Mouse (Mus musculus): ENCODE data around the gene Cacna1d. TPM values are rescaled to one million over a fixed set of nuclear protein-coding genes. Genes with fewer than 3 reads are reported as not detected.
A peak's percentile ranks its signal among the peaks of the same experiment; 100 is the strongest.

Cacna1d gene
- polyA plus RNA-seq, 1 experiment from 2014 or later, result 10.1 TPM

DNA sequence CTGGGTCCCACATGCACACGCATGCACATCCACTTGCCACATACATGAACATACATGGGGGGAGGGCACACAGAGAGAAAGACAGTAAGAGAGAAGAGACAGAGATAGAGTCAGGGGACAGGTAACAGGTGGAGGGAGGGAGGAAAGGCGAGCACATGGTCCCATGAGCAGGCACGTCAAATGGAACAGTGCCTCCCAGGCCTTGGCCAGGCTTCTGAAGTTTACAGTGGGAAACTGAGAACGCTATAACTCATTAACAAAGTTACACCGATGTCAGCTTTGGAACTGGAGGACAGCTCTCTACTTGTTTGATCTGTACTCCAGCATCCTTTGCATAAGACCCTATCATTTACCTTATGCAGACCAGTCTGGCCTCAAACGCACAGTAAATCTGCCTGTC lies 16.8 kb downstream of the Cacna1d start:
- H3K4me2 ChIP-seq (ENCODE audit: low read length), result no peak overlapping the region
- ATAC-seq (ENCODE audit: low FRiP score, low TSS enrichment) (no peak), DNase-seq (no peak)
- no peaks in the 10 kb centered on the region for H3K4me1 ChIP-seq (ENCODE audit: control insufficient read depth, insufficient read depth, low read length)
- no peak overlapping the region for H3K27ac ChIP-seq (replicated peaks; ENCODE audit: low read depth, low read length)
- no peaks in the 10 kb centered on the region for H3K27me3 ChIP-seq (ENCODE audit: control insufficient read depth, insufficient read depth, low read length)
- WGBS, result 86% methylated on average over 6 of the region's 6 CpGs
- H3K4me3 ChIP-seq (replicated peaks; ENCODE audit: low read depth, low read length), result no peak overlapping the region
- H3K9me3 ChIP-seq (ENCODE audit: control insufficient read depth, low read length), result no peaks in the 10 kb centered on the region
- no peak overlapping the region for H3K9ac ChIP-seq (replicated peaks; ENCODE audit: low read length)
- no peaks in the 10 kb centered on the region for H3K36me3 ChIP-seq (ENCODE audit: control insufficient read depth, insufficient read depth, low read length)

DNA sequence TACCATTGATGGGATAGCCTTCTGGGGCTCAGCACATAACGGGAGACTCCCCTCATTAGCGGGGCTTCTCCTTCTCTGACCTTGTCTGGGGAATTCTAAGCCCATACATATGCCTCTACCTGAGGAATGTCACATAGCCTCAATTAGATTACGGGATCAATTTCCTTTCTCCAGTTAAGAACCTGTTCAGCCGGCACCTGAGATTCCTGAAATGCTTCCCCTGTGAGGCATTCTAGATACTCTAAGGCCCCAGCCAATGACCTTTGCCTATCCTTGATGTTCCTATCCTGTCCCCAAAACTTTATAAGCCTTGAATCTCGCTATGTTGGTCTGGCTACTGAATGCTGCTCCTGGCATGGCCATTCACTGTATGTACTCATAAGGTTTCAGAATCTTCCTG lies 17.6 kb downstream of the Cacna1d start:
- no peak overlapping the region for H3K4me2 ChIP-seq (ENCODE audit: low read length)
- H3K4me3 ChIP-seq (replicated peaks; ENCODE audit: low read depth, low read length), result no peak overlapping the region
- no peak overlapping the region for H3K9ac ChIP-seq (replicated peaks; ENCODE audit: low read length)
- H3K9me3 ChIP-seq (ENCODE audit: control insufficient read depth, low read length), result no peaks in the 10 kb centered on the region
- no peaks in the 10 kb centered on the region for H3K4me1 ChIP-seq (ENCODE audit: control insufficient read depth, insufficient read depth, low read length)
- H3K27ac ChIP-seq (replicated peaks; ENCODE audit: low read depth, low read length), result no peak overlapping the region
- H3K27me3 ChIP-seq (ENCODE audit: control insufficient read depth, insufficient read depth, low read length), result no peaks in the 10 kb centered on the region
- H3K36me3 ChIP-seq (ENCODE audit: control insufficient read depth, insufficient read depth, low read length), result no peaks in the 10 kb centered on the region
- ATAC-seq (ENCODE audit: low FRiP score, low TSS enrichment) (no peak), DNase-seq (no peak)
- 77% methylated on average over 5 of the region's 5 CpGs for WGBS

- DNase-seq, result no peak
- no peak overlapping the region for H3K27ac ChIP-seq (replicated peaks; ENCODE audit: low read depth, low read length)
- H3K4me1 ChIP-seq (ENCODE audit: control insufficient read depth, insufficient read depth, low read length), result no peaks in the 10 kb centered on the region
- no peaks in the 10 kb centered on the region for H3K36me3 ChIP-seq (ENCODE audit: control insufficient read depth, insufficient read depth, low read length)
- no peaks in the 10 kb centered on the region for H3K9me3 ChIP-seq (ENCODE audit: control insufficient read depth, low read length)
- no peaks in the 10 kb centered on the region for H3K27me3 ChIP-seq (ENCODE audit: control insufficient read depth, insufficient read depth, low read length)
- 87% methylated on average over 4 of the region's 4 CpGs for WGBS
- H3K4me2 ChIP-seq (ENCODE audit: low read length), result no peak overlapping the region
- no peak overlapping the region for H3K4me3 ChIP-seq (replicated peaks; ENCODE audit: low read depth, low read length)
- ATAC-seq (ENCODE audit: low FRiP score, low TSS enrichment), result no peak
- H3K9ac ChIP-seq (replicated peaks; ENCODE audit: low read length), result no peak overlapping the region
Observed at GRCm38 (mm10) chr14:30463312-30463711, 27.9 kb downstream of the Cacna1d start.

DNA sequence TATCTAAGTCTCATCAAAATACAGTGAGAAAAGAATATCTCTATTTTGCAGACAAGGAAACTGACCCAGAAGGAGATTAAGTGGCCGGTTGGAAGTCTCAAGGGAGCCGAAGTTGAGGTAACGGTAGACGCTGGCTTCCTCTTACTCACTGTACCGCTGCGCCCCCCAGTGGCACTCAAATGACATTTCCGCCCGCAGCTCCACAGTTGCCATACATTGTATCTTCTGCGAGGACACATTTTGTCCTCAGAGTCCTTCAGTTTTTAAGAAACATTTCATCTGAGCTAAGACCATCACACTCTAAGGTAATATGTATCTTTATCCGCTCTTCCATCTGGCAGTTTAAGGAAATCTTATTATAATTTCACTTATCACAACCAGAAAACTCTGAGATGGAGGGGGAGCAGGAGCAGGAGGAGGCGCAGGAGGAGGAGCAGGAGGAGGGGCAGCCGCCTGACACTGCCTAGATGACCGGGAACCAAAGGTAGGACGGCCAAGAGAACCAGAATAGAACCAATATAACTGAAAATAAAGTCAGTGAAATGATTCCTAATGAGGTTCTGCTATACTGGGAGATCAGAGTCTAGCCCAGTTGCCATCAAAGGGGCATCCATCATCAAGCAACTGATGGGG lies 31.2 kb downstream of the Cacna1d start:
- no peaks in the 10 kb centered on the region for H3K27me3 ChIP-seq (ENCODE audit: control insufficient read depth, insufficient read depth, low read length)
- no peak overlapping the region for H3K27ac ChIP-seq (replicated peaks; ENCODE audit: low read depth, low read length)
- whole genome bisulfite sequencing, result 5% methylated on average over 14 of the region's 14 CpGs
- H3K4me1 ChIP-seq (ENCODE audit: control insufficient read depth, insufficient read depth, low read length), result peaks cover 3% of the 10 kb centered on the region; the same call in 1 of the 2 replicates
- peak overlapping the region; percentile 17; the same call in 1 of the 2 replicates for H3K4me2 ChIP-seq (ENCODE audit: low read length)
- no peak overlapping the region for H3K9ac ChIP-seq (replicated peaks; ENCODE audit: low read length)
- H3K36me3 ChIP-seq (ENCODE audit: control insufficient read depth, insufficient read depth, low read length), result no peaks in the 10 kb centered on the region
- no peak overlapping the region for H3K4me3 ChIP-seq (replicated peaks; ENCODE audit: low read depth, low read length)
- ATAC-seq (ENCODE audit: low FRiP score, low TSS enrichment) (no peak), DNase-seq (peak; percentile 92)
- H3K9me3 ChIP-seq (ENCODE audit: control insufficient read depth, low read length), result no peaks in the 10 kb centered on the region

DNA sequence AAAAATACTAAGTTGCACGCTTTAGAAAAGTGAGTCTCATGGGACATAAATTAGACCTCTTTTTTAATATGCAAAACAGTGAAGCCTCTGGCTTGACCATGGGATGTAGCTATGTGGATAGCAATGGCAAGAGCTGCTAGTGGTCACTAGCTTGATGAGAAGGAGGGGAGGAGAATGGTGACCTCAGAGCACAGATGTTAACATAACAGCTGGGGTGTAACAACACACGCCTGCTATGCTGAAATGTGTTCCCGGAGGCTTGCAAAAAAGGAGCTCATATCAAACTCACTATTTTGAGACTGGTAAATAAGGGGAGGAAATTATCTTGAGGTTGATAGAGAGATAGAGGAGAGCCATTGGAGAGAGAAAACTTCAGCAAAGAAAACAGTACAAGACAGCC lies 32.4 kb downstream of the Cacna1d start:
- Histone ChIP-seq H3K9ac (replicated peaks; ENCODE audit: low read length) (no peak overlapping the region), H3K9me3 (ENCODE audit: control insufficient read depth, low read length) (no peaks in the 10 kb centered on the region), H3K4me1 (ENCODE audit: control insufficient read depth, insufficient read depth, low read length) (peaks cover 3% of the 10 kb centered on the region; the same call in 1 of the 2 replicates), H3K4me3 (replicated peaks; ENCODE audit: low read depth, low read length) (no peak overlapping the region), H3K36me3 (ENCODE audit: control insufficient read depth, insufficient read depth, low read length) (no peaks in the 10 kb centered on the region), H3K27ac (replicated peaks; ENCODE audit: low read depth, low read length) (no peak overlapping the region), H3K27me3 (ENCODE audit: control insufficient read depth, insufficient read depth, low read length) (no peaks in the 10 kb centered on the region), H3K4me2 (ENCODE audit: low read length) (no peak overlapping the region)
- DNase-seq, result no peak
- no peak for ATAC-seq (ENCODE audit: low FRiP score, low TSS enrichment)
- WGBS, result 83% methylated on average over 3 of the region's 3 CpGs

DNA sequence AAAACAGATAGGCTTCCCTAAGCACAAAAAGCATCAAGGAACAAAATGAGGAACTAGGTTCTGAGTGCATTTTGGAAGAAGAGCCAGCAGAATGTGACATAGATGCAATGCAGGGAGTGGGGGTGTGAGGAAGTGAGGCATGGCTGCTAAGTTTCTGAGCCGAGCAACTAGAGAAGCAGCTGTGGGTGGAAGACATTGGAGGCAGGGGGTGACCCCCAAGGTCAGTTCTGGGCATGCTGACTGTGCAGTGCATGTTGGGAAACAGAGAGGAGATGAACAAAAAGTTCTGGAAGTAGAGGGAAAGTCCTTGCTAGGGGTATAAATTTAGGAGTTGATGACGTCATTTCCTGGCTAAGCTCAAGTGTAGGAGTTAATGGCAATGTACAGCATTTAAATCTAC lies 33.4 kb downstream of the Cacna1d start:
- ATAC-seq (ENCODE audit: low FRiP score, low TSS enrichment), result no peak
- Histone ChIP-seq H3K4me2 (ENCODE audit: low read length) (no peak overlapping the region), H3K27me3 (ENCODE audit: control insufficient read depth, insufficient read depth, low read length) (no peaks in the 10 kb centered on the region), H3K9ac (replicated peaks; ENCODE audit: low read length) (no peak overlapping the region), H3K9me3 (ENCODE audit: control insufficient read depth, low read length) (no peaks in the 10 kb centered on the region), H3K36me3 (ENCODE audit: control insufficient read depth, insufficient read depth, low read length) (no peaks in the 10 kb centered on the region), H3K4me3 (replicated peaks; ENCODE audit: low read depth, low read length) (no peak overlapping the region), H3K4me1 (ENCODE audit: control insufficient read depth, insufficient read depth, low read length) (peaks cover 3% of the 10 kb centered on the region; the same call in 1 of the 2 replicates), H3K27ac (replicated peaks; ENCODE audit: low read depth, low read length) (no peak overlapping the region)
- 44% methylated on average over 2 of the region's 2 CpGs for WGBS
- DNase-seq, result no peak

- no peak for DNase-seq
- no peak overlapping the region for H3K4me3 ChIP-seq (replicated peaks; ENCODE audit: low read depth, low read length)
- H3K27ac ChIP-seq (replicated peaks; ENCODE audit: low read depth, low read length), result no peak overlapping the region
- no peak for ATAC-seq (ENCODE audit: low FRiP score, low TSS enrichment)
- no peaks in the 10 kb centered on the region for H3K9me3 ChIP-seq (ENCODE audit: control insufficient read depth, low read length)
- no peaks in the 10 kb centered on the region for H3K36me3 ChIP-seq (ENCODE audit: control insufficient read depth, insufficient read depth, low read length)
- H3K4me1 ChIP-seq (ENCODE audit: control insufficient read depth, insufficient read depth, low read length), result peaks cover 3% of the 10 kb centered on the region; the same call in 1 of the 2 replicates
- 67% methylated on average over 7 of the region's 7 CpGs for WGBS
- H3K27me3 ChIP-seq (ENCODE audit: control insufficient read depth, insufficient read depth, low read length), result no peaks in the 10 kb centered on the region
- H3K4me2 ChIP-seq (ENCODE audit: low read length), result no peak overlapping the region
- H3K9ac ChIP-seq (replicated peaks; ENCODE audit: low read length), result no peak overlapping the region
Observed at GRCm38 (mm10) chr14:30457436-30457835, 33.8 kb downstream of the Cacna1d start.

DNA sequence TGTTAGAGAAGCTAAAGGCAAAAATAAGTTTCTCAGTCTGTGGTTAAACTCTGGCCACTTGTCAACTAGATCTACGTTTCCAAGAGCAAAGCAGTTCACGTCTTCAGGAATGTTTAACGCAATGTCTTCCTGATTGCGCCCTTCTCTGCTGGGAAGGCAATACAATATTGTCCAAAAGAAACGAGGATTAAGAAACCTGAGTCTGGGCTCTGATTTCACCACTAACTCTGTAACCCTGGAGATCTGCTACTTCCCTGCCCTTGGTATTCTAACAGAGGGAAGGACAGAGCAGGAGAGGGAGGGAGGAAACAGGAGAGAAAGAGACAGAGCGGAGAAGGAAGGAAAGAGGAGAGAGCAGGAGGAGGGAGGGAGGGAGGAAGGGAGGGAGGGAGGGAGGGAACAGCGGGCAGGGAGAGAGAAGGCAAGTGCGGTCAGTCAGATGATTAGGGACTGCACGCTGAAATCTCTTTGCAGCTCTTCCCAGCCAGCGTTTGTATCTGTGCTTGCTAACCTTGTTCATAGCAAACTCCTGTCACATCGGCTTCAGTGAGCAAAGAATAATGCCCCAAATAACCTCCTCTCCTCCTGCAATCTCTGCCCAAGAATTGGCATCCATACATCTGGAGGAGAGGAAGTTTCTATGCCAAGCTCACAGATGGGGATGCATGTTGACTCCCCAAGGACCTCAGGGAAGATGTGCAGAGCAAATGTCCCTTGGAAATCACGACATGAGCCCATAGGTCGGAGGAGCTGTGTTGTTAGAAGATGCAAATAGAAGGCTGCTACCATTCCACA lies 35.3 kb downstream of the Cacna1d start:
- H3K4me1 ChIP-seq (ENCODE audit: control insufficient read depth, insufficient read depth, low read length), result peaks cover 3% of the 10 kb centered on the region; the same call in 1 of the 2 replicates
- peak overlapping the region; percentile 33; the same call in 1 of the 2 replicates for H3K4me2 ChIP-seq (ENCODE audit: low read length)
- H3K9me3 ChIP-seq (ENCODE audit: control insufficient read depth, low read length), result no peaks in the 10 kb centered on the region
- no peaks in the 10 kb centered on the region for H3K27me3 ChIP-seq (ENCODE audit: control insufficient read depth, insufficient read depth, low read length)
- ATAC-seq (ENCODE audit: low FRiP score, low TSS enrichment) (no peak), DNase-seq (peak; percentile 31)
- no peak overlapping the region for H3K27ac ChIP-seq (replicated peaks; ENCODE audit: low read depth, low read length)
- WGBS, result 19% methylated on average over 13 of the region's 13 CpGs
- no peaks in the 10 kb centered on the region for H3K36me3 ChIP-seq (ENCODE audit: control insufficient read depth, insufficient read depth, low read length)
- no peak overlapping the region for H3K4me3 ChIP-seq (replicated peaks; ENCODE audit: low read depth, low read length)
- H3K9ac ChIP-seq (replicated peaks; ENCODE audit: low read length), result no peak overlapping the region

- H3K4me1 ChIP-seq (ENCODE audit: control insufficient read depth, insufficient read depth, low read length), result no peaks in the 10 kb centered on the region
- no peaks in the 10 kb centered on the region; the same call in 1 of the 2 replicates for H3K9me3 ChIP-seq (ENCODE audit: control insufficient read depth, low read length)
- 76% methylated on average over 3 of the region's 3 CpGs for WGBS
- no peak overlapping the region for H3K4me3 ChIP-seq (replicated peaks; ENCODE audit: low read depth, low read length)
- H3K4me2 ChIP-seq (ENCODE audit: low read length), result no peak overlapping the region
- H3K9ac ChIP-seq (replicated peaks; ENCODE audit: low read length), result no peak overlapping the region
- no peaks in the 10 kb centered on the region for H3K27me3 ChIP-seq (ENCODE audit: control insufficient read depth, insufficient read depth, low read length)
- H3K27ac ChIP-seq (replicated peaks; ENCODE audit: low read depth, low read length), result no peak overlapping the region
- no peaks in the 10 kb centered on the region for H3K36me3 ChIP-seq (ENCODE audit: control insufficient read depth, insufficient read depth, low read length)
- no peak for DNase-seq
- no peak for ATAC-seq (ENCODE audit: low FRiP score, low TSS enrichment)
Observed at GRCm38 (mm10) chr14:30439915-30440314, 51.3 kb downstream of the Cacna1d start.

Data from midbrain, embryonic 14.5 days (tissue).